9 mouse cellular contexts compared by ENCODE assay signal in genomic region chr3:98223783-98224580, GRCm38 (mm10). TPM values are rescaled to one million over a fixed set of nuclear protein-coding genes. Genes with fewer than 3 reads are reported as not detected.
A peak's percentile ranks its signal among the peaks of the same experiment; 100 is the strongest.
DNase-seq lines count a peak whose midpoint lies in the region; ATAC-seq and TF ChIP-seq lines count a peak whose summit lies in the region.
"Had no signal": no experiment of that assay in that cellular context is flagged by ENCODE, and none has a peak within 500 bp of the region (broad histone marks: within the 10 kb centered on the region; RNA-seq: fewer than 3 reads in every experiment).

No protein-coding gene starts in this region.

- TF ChIP-seq CTCF in Patski (IDR thresholded peaks at IDR 0.05): peak; percentile 93

- no peaks in the 10 kb centered on the region; the same call in 1 of the 2 replicates for H3K4me1 ChIP-seq in hindbrain, embryonic 13.5 days (replicated peaks)
- H3K4me1 ChIP-seq in lung, embryonic 16.5 days (replicated peaks; ENCODE audit: control insufficient read depth, insufficient read depth, low read length): peaks cover 3% of the 10 kb centered on the region; the same call in 1 of the 2 replicates

- H3K4me2 ChIP-seq in hindbrain, embryonic 13.5 days: no peak overlapping the region
- no peak overlapping the region for H3K4me2 ChIP-seq in lung, embryonic 16.5 days (ENCODE audit: low read depth, low read length)
- H3K4me2 ChIP-seq: liver, embryonic 15.5 days had no signal

- POLR2A ChIA-PET in Patski (lab: Charles Lee): interaction anchor here (0.6 to 0.7 kb wide), 3 partner anchors 30 to 469 kb away, joined by 3 to 9 read pairs (median 5); no protein-coding TSS in a partner anchor

- no peak overlapping the region for H3K27ac ChIP-seq in hindbrain, embryonic 13.5 days
- no peak overlapping the region; the same call in 1 of the 2 replicates for H3K27ac ChIP-seq in lung, embryonic 16.5 days (ENCODE audit: low read length)
- H3K27ac ChIP-seq: liver, embryonic 15.5 days had no signal

- WGBS in hindbrain, embryonic 13.5 days: 9% methylated on average over 9 of the region's 9 CpGs
- 3% methylated on average over 9 of the region's 9 CpGs for WGBS in lung, embryonic 16.5 days

- no peak overlapping the region for H3K9ac ChIP-seq in hindbrain, embryonic 13.5 days
- no peak overlapping the region for H3K9ac ChIP-seq in lung, embryonic 16.5 days (ENCODE audit: low read length)
- H3K9ac ChIP-seq: liver, embryonic 15.5 days had no signal

- in situ Hi-C loops in Patski (cut with MboI; ENCODE audit: low pct_unique_long_range_greater_than_20kb): no loop called here

- H3K4me3 ChIP-seq in hindbrain, embryonic 13.5 days: no peak overlapping the region
- no peak overlapping the region for H3K4me3 ChIP-seq in lung, embryonic 16.5 days (ENCODE audit: low read length)
- H3K4me3 ChIP-seq: liver, embryonic 15.5 days had no signal

- CTCF ChIA-PET in Patski (lab: Charles Lee): interaction anchor here (0.6 to 5.7 kb wide), 27 partner anchors 10 to 332 kb away, joined by 3 to 75 read pairs (median 4); no protein-coding TSS in a partner anchor

- no peaks in the 10 kb centered on the region for H3K9me3 ChIP-seq in hindbrain, embryonic 13.5 days
- H3K9me3 ChIP-seq in lung, embryonic 16.5 days (ENCODE audit: control insufficient read depth, low read length): no peaks in the 10 kb centered on the region
- H3K9me3 ChIP-seq: liver, embryonic 15.5 days had no signal

- no peaks in the 10 kb centered on the region for H3K27me3 ChIP-seq in Patski
- H3K27me3 ChIP-seq in hindbrain, embryonic 13.5 days: no peaks in the 10 kb centered on the region
- no peaks in the 10 kb centered on the region for H3K27me3 ChIP-seq in lung, embryonic 16.5 days (ENCODE audit: control insufficient read depth, insufficient read depth, low read depth, low read length)
- H3K27me3 ChIP-seq: liver, embryonic 15.5 days had no signal

- peak; percentile 58 for ATAC-seq in Patski
- peak; percentile 73 for ATAC-seq in hindbrain, embryonic 13.5 days (ENCODE audit: low FRiP score)
- ATAC-seq in lung, embryonic 16.5 days (ENCODE audit: low read depth): peak; percentile 78; the same call in 1 of the 2 replicates
- no peak for ATAC-seq in erythroid progenitor cell, adult 5-6 weeks (replicated peaks; ENCODE audit: low FRiP score, poor library complexity, severe bottlenecking)

- H3K36me3 ChIP-seq in hindbrain, embryonic 13.5 days: no peaks in the 10 kb centered on the region
- H3K36me3 ChIP-seq in lung, embryonic 16.5 days (ENCODE audit: control insufficient read depth, insufficient read depth, low read length): no peaks in the 10 kb centered on the region
- H3K36me3 ChIP-seq: liver, embryonic 15.5 days had no signal

- DNase-seq in Patski (ENCODE audit: low read depth, low spot score): no peak
- DNase-seq in cerebellum, postnatal 25 days: peak; percentile 62 to 79
- DNase-seq in frontal cortex, postnatal 25 days (ENCODE audit: low spot score in 2 of 2): peak; percentile 32 to 65
- peak; percentile 76 to 83 for DNase-seq in layer of hippocampus, postnatal 10 days (ENCODE audit: low spot score in 2 of 2)
- peak; percentile 50 for DNase-seq in retina, postnatal 7 days (ENCODE audit: low read depth, low spot score)

RNA-seq across cellular contexts. Expression of gene Reg4, which starts 2.0 kb away (rescaled TPM):
- polyA plus RNA-seq in Patski (2021): not detected
- not detected in 2 replicates for polyA plus RNA-seq in hindbrain, embryonic 13.5 days (2015; fragmentation: Nextera tagmentation; extraction: Ambion mirVana)
- total RNA-seq in layer of hippocampus, postnatal 10 days (2021): not detected
- polyA plus RNA-seq in lung, embryonic 16.5 days (2015; fragmentation: Nextera tagmentation; extraction: Ambion mirVana): not detected in 2 replicates
- total RNA-seq in erythroid progenitor cell, adult 5-6 weeks (2015; ENCODE audit: low replicate concordance): not detected in 2 replicates
- total RNA-seq in erythroid progenitor cell, adult 5-6 weeks (2017; ENCODE audit: low replicate concordance): not detected in 2 replicates
- polyA plus RNA-seq: liver, embryonic 15.5 days had no signal

RNA-seq across cellular contexts. Expression of gene Hmgcs2, which starts 56.3 kb away (rescaled TPM):
- 0.01 TPM for polyA plus RNA-seq in Patski (2021)
- polyA plus RNA-seq in hindbrain, embryonic 13.5 days (2015; fragmentation: Nextera tagmentation; extraction: Ambion mirVana): 15.6 and 16.6 TPM in 2 replicates
- 10 to 100 TPM; 11.5 to 13.6 TPM for total RNA-seq in layer of hippocampus, postnatal 10 days (2021)
- polyA plus RNA-seq in lung, embryonic 16.5 days (2015; fragmentation: Nextera tagmentation; extraction: Ambion mirVana): 5.7 and 9.4 TPM in 2 replicates
- total RNA-seq in erythroid progenitor cell, adult 5-6 weeks (2015; ENCODE audit: low replicate concordance): not detected in 2 replicates
- total RNA-seq in erythroid progenitor cell, adult 5-6 weeks (2017; ENCODE audit: low replicate concordance): 1.6 TPM in 1 of 2 replicates, not detected in the other
